Mouse (Mus musculus) forebrain, embryonic 11.5 days (tissue): ENCODE results near the gene Cdh15. TPM values are rescaled to one million over a fixed set of nuclear protein-coding genes. Genes with fewer than 3 reads are reported as not detected.

ENCODE experiments used
- ATAC-seq: fragments of 200-750 bp; cut with Nextera tagmentation; replicated peaks from 2 replicates; pipeline ENCODE4 v1.8.0; 2017; ENCODE audit warnings: moderate TSS enrichment; ENCODE audit not compliant: low FRiP score
- DNase-seq: peaks from one replicate; pipeline ENCODE4 v3.0.0-alpha.2; 2017; ENCODE audit warnings: low spot score
- H3K27ac ChIP-seq: fragments of 300-500 bp; sonication (generic); 2 replicates; pipeline ENCODE4 v1.5.1; 2014; ENCODE audit warnings: low read depth, low read length
- H3K27me3 ChIP-seq: fragments of 300-500 bp; sonication (generic); 2 replicates; pipeline ENCODE4 v1.6.1; 2014; ENCODE audit warnings: mild to moderate bottlenecking, low read length, mixed read lengths; ENCODE audit not compliant: control insufficient read depth, insufficient read depth
- H3K36me3 ChIP-seq: fragments of 300-500 bp; sonication (generic); 2 replicates; pipeline ENCODE4 v1.6.1; 2014; ENCODE audit warnings: mild to moderate bottlenecking, low read length, moderate library complexity, mixed read lengths; ENCODE audit not compliant: control insufficient read depth, insufficient read depth
- H3K4me1 ChIP-seq: fragments of 300-500 bp; sonication (generic); replicated peaks from 2 replicates; pipeline ENCODE4 v1.6.1; 2014; ENCODE audit warnings: low read length, mixed read lengths; ENCODE audit not compliant: control insufficient read depth, insufficient read depth
- H3K4me2 ChIP-seq: fragments of 300-500 bp; sonication (generic); 2 replicates; pipeline ENCODE4 v1.6.1; 2014; ENCODE audit warnings: low read depth, mild to moderate bottlenecking, low read length, moderate library complexity, mixed read lengths; ENCODE audit not compliant: severe bottlenecking
- H3K4me3 ChIP-seq: fragments of 300-500 bp; sonication (generic); 2 replicates; pipeline ENCODE4 v1.5.1; 2014; ENCODE audit warnings: low read depth, low read length
- H3K9ac ChIP-seq: fragments of 300-500 bp; sonication (generic); 2 replicates; pipeline ENCODE4 v1.6.1; 2014; ENCODE audit warnings: low read length
- H3K9me3 ChIP-seq: fragments of 300-500 bp; sonication (generic); 2 replicates; pipeline ENCODE4 v1.6.1; 2016; ENCODE audit warnings: low read length, mixed read lengths; ENCODE audit not compliant: control insufficient read depth
- WGBS: fragments of 180-500 bp; shearing (Covaris S2); extraction: QIAGEN DNeasy Blood & Tissue Kit; methylation state at CpG from one replicate; pipeline ENCODE4 v1.1.7; 2014; 5-methylcytosine and 5-hydroxymethylcytosine counted together
- polyA plus RNA-seq: library from polyadenylated mRNA; unstranded; fragments of >200 nt; fragmentation: Nextera tagmentation; extraction: Ambion mirVana; gene quantifications from 2 replicates; pipeline ENCODE4 v1.2.1, GENCODE M21; 2014

Gene Cdh15
- polyA plus RNA-seq, 1 experiment from 2014 or later: 0.56 TPM

DNA sequence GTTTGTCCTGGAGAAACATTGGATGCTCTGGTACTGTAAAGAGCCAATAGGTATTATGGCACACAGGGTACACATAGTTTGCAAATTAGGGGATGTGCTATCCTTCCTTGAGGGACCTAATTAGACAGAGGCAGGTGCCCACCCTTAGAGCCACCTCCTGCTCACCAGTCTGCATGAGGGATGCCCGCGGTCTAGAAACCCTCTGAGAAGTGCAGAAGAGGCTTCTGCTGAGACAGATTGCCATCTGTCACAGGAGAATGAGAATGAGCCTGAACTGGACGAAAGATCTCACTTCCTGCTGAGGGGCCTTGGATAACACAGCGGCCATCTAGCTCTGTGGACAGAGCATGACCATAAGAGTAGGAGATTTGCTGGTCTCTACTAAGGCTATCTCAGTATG is 65.1 kb downstream of the Cdh15 start:
- Histone ChIP-seq H3K36me3 (peaks cover 3% of the 10 kb centered on the region; the same call in 1 of the 2 replicates), H3K27me3 (no peaks in the 10 kb centered on the region), H3K9ac (no peak overlapping the region), H3K9me3 (no peaks in the 10 kb centered on the region), H3K4me1 (no peaks in the 10 kb centered on the region), H3K4me2 (no peak overlapping the region), H3K4me3 (no peak overlapping the region), H3K27ac (no peak overlapping the region)
- DNase-seq (no peak), ATAC-seq (no peak)
- 90% methylated on average over 4 of the region's 4 CpGs for WGBS

DNA sequence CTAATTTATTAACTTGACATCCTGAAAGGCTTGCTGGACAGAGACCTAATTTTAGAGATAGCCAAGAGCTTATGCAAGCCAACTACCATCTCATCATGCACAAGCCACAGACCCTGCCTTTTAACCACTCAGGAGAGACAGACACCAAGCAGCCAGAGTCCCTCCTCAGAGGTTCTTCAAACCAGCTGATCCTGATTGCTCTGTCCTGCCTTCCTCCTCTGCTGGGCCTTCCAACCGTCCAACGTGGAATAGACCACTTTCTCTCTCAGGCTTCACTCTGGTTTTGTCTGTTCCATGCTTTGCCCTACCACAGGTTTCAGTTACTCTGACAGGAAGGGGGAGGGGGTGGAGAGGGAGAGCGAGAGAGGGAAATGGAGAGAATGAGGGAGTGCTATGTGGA is 69.0 kb downstream of the Cdh15 start:
- DNase-seq: no peak
- Histone ChIP-seq H3K4me2 (no peak overlapping the region), H3K4me1 (no peaks in the 10 kb centered on the region), H3K27ac (no peak overlapping the region), H3K27me3 (no peaks in the 10 kb centered on the region), H3K9me3 (no peaks in the 10 kb centered on the region), H3K9ac (no peak overlapping the region), H3K36me3 (no peaks in the 10 kb centered on the region; the same call in 1 of the 2 replicates), H3K4me3 (no peak overlapping the region)
- 77% methylated on average over 3 of the region's 3 CpGs for WGBS
- ATAC-seq: no peak

Other genes starting within 250 kb of the Cdh15 start
- 4.5 and 5.8 TPM in 2 replicates for gene Galns, start 236.5 kb upstream of the Cdh15 start, polyA plus RNA-seq
- 39.3 and 49.9 TPM in 2 replicates for gene Trappc2l, start 236.3 kb upstream of the Cdh15 start, polyA plus RNA-seq
- gene Pabpn1l, start 225.2 kb upstream of the Cdh15 start, polyA plus RNA-seq: not detected in 2 replicates
- gene Cbfa2t3, start 148.9 kb upstream of the Cdh15 start, polyA plus RNA-seq: 6.0 and 7.0 TPM in 2 replicates
- gene Acsf3, start 72.5 kb upstream of the Cdh15 start, polyA plus RNA-seq: 15.6 and 16.3 TPM in 2 replicates
- gene Ankrd11, start 194.3 kb downstream of the Cdh15 start, polyA plus RNA-seq: 94.4 and 95.0 TPM in 2 replicates
- 43.5 and 52.6 TPM in 2 replicates for gene Spg7, start 215.0 kb downstream of the Cdh15 start, polyA plus RNA-seq